Mouse (Mus musculus): ENCODE data around the gene 2810004N23Rik.

GRCm38 (mm10) chr8:124820125-124820524 is 42.8 kb downstream of the 2810004N23Rik start:
- no peak for TF ChIP-seq CTCF (IDR thresholded peaks at IDR 0.05; ENCODE audit: low read depth)
- no peak for TF ChIP-seq EP300 (IDR thresholded peaks at IDR 0.05; ENCODE audit: low read depth)

Data from liver, embryonic 14.5 days (tissue).